Mouse (Mus musculus) myocyte (in vitro differentiated cells): ENCODE results near the gene Pdzd2.

Experiments
- E2F4 ChIP-seq: IDR thresholded peaks from one replicate; pipeline ENCODE4 v1.6.1; 2011; ENCODE audit warnings: mild to moderate bottlenecking, control low read depth, moderate library complexity; ENCODE audit not compliant: insufficient read depth
- MAX ChIP-seq: IDR thresholded peaks from one replicate; pipeline ENCODE4 v1.6.1; 2011; ENCODE audit warnings: low read depth, mild to moderate bottlenecking, control low read depth
- MYOD1 ChIP-seq, 3 experiments: IDR thresholded peaks; one replicate each; pipeline ENCODE4 v1.6.1; 2011; ENCODE audit warnings: control low read depth in 2 of 3, low read depth in 2 of 3, mild to moderate bottlenecking in 2 of 3, moderate library complexity in 1 of 3; ENCODE audit not compliant: insufficient read length in 2 of 3, control insufficient read depth in 1 of 3
- POLR2A ChIP-seq: IDR thresholded peaks from one replicate; pipeline ENCODE4 v1.6.1; 2011; ENCODE audit warnings: low read depth, mild to moderate bottlenecking, control low read depth, moderate library complexity; ENCODE audit not compliant: insufficient read length
- SRF ChIP-seq: IDR thresholded peaks from one replicate; pipeline ENCODE4 v1.6.1; 2011; ENCODE audit warnings: low read depth; ENCODE audit not compliant: control insufficient read depth, insufficient read length
- USF1 ChIP-seq: IDR thresholded peaks from one replicate; pipeline ENCODE4 v1.6.1; 2011; ENCODE audit warnings: low read depth, mild to moderate bottlenecking, control low read depth, moderate library complexity

GRCm38 (mm10) chr15:12376491-12377069 is 363.1 kb downstream of the Pdzd2 start:
- TF ChIP-seq SRF (no peak), E2F4 (no peak), POLR2A (no peak), MAX (no peak), USF1 (no peak), MYOD1 (IDR thresholded peaks at IDR 0.05; ENCODE audit: control insufficient read depth in 1 of 3, insufficient read length in 2 of 3, low read depth in 2 of 3) (no peak)
